Mouse (Mus musculus) adrenal gland, adult 8-10 months (tissue): ENCODE measurements around the gene Ctsh. TPM values are rescaled to one million over a fixed set of nuclear protein-coding genes. Genes with fewer than 3 reads are reported as not detected.

Experiments used
- DNase-seq: peaks from one replicate; pipeline ENCODE4 v3.0.0; 2022
- total RNA-seq, 4 experiments: library from RNA; stranded (reverse); gene quantifications; 2 replicates each; pipeline ENCODE4 v1.2.4; 2022

Ctsh gene
- total RNA-seq, 4 experiments from 2014 or later = 176 to 258 (median 215) TPM

DNA sequence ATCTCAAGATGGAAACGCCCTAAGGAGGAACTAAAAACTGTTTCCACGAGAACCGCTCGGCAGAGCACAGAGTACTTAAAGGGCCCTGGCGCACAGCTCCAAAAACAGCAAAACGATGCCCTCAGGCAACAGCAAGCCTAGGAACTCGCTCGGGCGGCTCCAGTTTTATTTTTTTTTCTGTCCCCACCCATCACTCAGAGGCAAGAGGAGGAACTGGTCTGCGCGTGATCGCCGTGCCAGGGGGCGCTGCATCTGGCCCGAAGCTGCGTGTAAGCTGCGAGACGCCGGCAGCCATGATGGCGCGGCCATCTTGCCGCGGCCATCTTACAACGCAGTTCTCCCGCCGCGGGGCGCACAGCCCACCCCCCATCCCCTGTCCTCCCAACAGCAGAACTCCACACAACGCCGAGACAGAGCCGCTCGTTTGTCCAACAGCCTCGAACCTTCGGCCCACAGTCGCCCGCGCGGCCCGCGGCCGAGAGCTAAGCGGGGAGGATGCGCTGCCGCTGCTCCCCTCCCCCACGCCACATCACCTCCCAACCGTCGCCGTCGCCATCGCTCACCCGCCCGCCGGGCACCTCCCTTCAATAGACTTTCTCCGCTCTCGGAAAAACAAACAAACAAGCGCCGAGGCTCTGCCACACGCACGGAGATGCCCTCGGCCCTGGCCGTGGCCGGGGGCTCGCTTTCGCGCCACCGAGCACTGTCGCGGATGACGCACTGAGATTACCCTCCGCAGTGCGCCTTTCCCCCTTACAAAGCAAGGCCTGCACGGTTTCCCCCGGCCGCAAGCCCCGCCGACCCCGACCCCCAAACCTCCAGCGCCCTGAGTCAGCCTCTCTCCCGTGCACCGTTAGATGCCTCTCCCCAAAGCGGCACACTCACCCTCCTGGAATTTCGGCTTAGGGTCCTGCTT, 60.0 kb downstream of the Ctsh start:
- DNase-seq = peak; percentile 88

DNA sequence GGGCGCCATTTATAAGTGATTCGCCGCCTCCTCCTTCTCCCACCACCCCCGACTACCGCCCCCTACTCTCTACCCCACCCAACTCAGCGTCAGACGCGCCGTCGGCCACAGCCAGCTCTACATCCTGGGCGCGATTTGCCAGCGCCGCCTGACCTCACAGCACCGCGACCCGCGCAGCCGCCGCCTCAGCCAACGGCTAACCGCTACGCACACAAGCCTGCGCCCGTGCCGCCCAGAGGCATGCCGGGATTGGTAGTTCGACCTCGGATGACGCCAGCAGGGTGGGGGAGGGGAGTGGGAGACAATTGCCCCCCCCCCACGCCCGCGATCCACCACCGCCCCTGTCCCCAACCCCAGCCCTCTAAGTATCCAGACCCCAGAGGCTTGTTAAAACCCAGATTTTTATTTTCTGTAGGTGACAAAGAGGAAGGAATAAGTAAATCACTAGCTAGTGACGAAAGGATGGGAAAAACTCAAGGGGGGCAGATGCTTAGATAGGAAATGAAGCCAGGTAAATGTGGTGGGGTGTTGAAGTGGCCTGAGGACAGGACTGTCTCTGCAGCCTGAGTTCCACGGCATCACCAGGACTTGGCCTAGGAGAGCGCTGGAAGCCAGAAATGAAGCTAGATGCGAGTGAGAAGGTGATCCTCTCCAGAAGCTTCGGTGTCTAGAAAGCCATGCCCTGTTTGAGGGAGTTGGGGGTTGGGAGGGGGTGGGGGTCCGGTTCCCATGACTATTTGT, 60.8 kb downstream of the Ctsh start, which contains the start of gene Morf4l1:
Morf4l1 (minus strand) TSS at position 208 of the 741 bp plus-strand sequence.
- DNase-seq = peak; percentile 97

- no peak for DNase-seq
These were observed 61.4 kb downstream of the Ctsh start for GRCm38 (mm10) chr9:90115308-90115700.

DNA sequence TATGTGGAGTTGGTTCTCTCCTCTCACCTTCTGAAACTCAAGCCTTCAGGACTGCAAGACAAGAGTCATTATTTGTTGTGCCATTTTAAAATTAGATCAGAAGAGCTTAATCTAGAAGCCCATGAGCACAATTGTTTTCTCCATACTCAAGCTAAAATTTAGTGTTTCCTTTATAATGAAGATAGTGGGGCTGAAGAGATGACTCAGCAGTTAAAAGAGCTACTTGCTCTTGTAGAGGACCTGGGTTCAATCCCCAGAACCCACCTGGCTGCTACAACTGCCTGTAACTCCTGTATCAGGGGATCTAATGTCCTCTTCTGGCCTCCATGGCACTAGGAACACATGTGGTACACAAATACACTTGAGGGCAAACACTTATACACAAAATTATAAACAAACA, 63.3 kb downstream of the Ctsh start:
- no peak for DNase-seq

GRCm38 (mm10) chr9:90122246-90122740, 68.3 kb downstream of the Ctsh start:
- no peak for DNase-seq

DNA sequence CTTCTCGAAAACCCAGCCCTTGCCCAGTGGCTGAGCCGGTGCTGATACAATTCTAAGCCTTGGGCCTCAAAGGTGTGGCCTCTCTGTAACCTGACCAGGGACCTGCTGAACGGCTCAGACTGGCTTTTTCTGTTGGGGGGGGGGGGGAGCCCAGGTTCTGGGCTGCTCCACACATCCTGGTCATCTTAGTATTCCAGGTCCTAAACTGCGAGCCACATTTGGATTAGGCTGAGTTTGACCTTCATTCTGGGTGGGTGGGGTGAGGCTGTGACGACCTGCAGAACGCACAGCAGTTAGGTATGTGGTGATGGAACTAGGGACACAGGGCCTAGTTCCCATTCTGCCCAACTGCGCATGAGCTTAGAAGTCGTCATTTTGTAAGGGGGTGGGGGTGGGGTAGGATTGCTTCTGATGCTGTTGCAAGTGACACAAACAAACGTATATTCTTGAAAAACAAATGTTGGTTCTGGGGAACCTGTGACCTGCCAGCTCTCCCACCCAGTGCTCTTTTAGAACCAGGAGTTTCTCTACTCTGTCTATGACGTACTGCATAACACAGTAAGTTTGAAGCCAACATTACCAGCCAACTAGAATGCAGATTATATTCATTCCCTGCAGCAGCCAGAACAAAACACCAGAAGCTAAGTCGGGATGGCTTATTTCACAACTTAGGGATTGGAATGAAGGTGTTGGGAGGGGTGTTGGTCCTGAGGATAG, 70.4 kb downstream of the Ctsh start:
- DNase-seq = no peak

- DNase-seq = no peak
These were observed 70.9 kb downstream of the Ctsh start for GRCm38 (mm10) chr9:90124873-90125245.

Other genes with a start within 250 kb of the Ctsh start
- gene Rasgrf1, start 144.2 kb upstream of the Ctsh start, total RNA-seq = 10 to 100 TPM; 26.4 to 88.9 (median 41.7) TPM
- gene Morf4l1, start 60.6 kb downstream of the Ctsh start, total RNA-seq = 100 to 1,000 TPM; 379 to 403 (median 391) TPM
- gene Adamts7, start 108.9 kb downstream of the Ctsh start, total RNA-seq = 1 to 10 TPM; 4.9 to 6.2 (median 5.7) TPM
- gene Tbc1d2b, start 216.7 kb downstream of the Ctsh start, total RNA-seq = 10 to 100 TPM; 28.0 to 49.4 (median 37.7) TPM